Mouse (Mus musculus): ENCODE results near the gene Zfp790.

GRCm38 (mm10) chr7:29792906-29793305 is 23.0 kb upstream of the Zfp790 start:
- no peak for TF ChIP-seq CTCF (IDR thresholded peaks at IDR 0.05; ENCODE audit: borderline replicate concordance, control insufficient read depth, extremely low read depth, insufficient read depth, low read length, poor library complexity)
- no peak for TF ChIP-seq POLR2A (IDR thresholded peaks at IDR 0.05; ENCODE audit: control insufficient read depth, extremely low read depth, insufficient read depth, low read length, poor library complexity)
